Mouse (Mus musculus): ENCODE results near the gene Grid2.
"Not testable (repeated sequence)": the region's sequence is repeated elsewhere in the genome, so short reads cannot be mapped to it uniquely, and the experiment has no call there.

Gene Grid2

DNA sequence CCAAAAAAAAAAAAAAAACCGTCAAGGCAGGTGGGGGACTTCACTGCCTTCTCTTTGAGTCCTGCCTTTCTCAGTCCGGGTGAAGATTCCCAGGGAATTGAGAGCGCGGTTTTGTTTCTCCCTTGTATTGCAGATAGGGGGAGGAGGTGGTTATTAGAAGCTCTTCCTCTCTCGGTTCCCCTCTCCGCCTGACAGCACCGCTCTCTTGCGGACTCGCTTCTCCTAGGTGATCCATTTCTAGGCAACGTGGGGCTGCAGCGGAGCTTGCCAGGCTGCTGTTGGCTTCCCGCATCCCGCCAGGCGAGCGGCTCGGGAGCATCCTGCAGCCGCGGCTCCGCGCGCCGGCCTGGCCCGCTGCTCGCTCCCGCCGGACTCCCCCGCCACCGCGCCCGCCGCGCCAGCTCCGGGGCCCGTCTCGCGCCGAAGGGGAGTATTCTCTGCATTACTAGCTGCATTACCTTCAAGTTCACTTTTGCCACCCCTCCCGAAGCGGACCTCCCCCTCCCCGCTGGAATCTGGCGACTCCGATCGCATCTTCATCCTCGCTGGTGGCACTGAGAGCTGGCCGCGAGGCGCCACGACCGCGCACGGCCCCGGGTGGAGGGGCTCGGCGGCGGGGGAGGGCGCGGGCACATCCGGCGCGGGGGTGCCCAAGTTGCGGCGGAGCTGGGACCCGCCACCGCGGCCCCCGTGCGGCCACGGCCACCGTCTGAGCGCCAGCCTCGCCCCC, at the start of gene Grid2:
TSS of gene Grid2 (plus strand) at position 51 of the 730 bp plus-strand sequence.
- DNase-seq (ENCODE audit: low read depth) = no peak

- no peak for DNase-seq (ENCODE audit: low read depth)
These were observed 4.9 kb upstream of the Grid2 start for GRCm38 (mm10) chr6:63250738-63251137.

DNA sequence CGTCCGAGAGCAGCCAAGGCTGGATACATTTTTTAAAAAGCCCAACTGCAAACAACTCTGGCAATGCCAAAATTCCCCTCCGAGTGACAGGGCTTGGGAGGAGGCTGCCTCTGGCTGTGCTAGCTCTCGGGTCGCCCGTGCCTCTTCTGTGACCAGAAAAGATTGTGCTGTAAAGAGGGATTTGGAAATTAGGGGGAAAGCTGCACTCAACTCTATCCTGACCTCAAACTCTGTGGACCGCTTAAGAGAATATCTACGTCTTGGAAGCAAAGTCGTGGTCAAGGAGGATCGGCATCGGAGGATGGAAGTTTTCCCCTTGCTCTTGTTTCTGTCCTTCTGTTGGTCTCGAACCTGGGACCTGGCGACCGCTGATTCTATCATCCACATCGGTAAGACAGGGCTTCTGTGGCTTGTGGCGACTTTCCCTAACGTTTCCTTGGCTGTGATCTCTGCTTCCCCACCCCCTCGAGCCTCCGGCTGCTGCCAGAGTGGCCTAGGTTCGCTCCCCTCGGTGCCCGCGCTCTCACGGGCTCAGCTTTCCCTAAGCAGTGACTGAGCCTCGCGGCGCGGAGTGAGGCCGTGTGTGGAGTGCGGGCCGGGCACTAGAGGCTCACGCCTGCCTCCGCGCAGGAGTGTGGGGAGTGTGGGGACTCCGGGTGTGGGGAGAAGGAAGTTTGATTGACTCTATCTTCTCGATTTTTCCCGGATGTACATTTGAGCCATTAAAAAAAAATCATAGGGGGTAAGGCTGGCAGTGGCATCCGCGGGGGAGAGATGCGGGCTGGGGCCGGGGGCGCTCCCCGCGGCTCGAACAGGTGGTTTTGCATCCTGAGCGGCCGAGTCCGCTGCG, 1.1 kb downstream of the Grid2 start:
- DNase-seq (ENCODE audit: low read depth) = no peak

DNA sequence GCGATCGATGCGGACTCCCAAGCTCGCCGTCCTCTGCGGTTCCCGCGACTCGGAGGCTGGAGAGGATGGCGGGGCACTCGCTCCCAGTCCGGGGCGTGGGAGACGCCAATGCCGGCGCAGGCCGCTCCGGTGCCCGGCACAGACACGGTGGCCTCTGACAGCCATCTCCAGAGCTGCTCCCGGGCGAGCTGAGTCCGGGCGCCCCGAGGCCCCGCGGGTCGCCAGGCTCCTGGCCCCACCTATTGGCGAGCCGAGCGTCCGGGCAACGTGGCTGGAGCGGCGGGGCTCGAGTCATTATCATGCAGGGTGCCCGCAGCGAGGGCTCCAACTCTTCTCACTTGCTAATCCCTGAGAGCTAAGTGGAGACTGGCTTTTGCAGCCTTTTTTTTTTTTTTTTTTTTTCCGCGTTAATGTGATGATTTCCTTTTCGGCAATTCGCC, 1.8 kb downstream of the Grid2 start:
- DNase-seq (ENCODE audit: low read depth) = no peak

GRCm38 (mm10) chr6:63257876-63258275, 2.2 kb downstream of the Grid2 start:
- DNase-seq (ENCODE audit: low read depth) = no peak

- DNase-seq (ENCODE audit: low read depth) = no peak
These were observed 4.1 kb downstream of the Grid2 start for GRCm38 (mm10) chr6:63259764-63260163.

- no peak for DNase-seq (ENCODE audit: low read depth)
These were observed 28.7 kb downstream of the Grid2 start for GRCm38 (mm10) chr6:63284419-63284818.

DNA sequence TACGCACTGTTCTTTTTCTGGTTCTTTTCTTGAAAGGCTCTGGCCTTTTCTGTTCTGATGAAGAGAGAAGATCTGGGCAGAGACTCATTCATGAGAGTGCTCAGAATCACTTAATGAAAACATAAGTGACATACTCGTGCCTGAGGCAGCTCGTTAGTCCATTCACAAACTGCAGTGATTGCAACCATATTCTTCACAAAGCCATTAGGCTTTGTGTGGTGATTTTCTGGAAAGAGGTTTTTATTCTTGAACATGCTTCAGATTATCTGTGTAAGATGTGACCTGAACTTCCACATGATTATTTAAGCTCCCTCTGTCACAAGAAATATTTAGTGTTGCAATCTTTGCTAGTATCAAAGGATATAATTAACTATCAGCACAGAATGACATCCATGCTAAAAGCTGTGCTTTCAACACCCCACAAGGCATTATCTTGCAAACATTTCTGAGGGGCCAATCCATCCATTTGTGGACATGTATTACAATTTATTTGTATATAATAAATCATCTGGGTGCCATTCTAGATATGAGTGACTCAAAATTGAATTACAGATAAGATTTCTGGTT, 86.8 kb downstream of the Grid2 start:
- no peak for DNase-seq (ENCODE audit: low read depth)

DNA sequence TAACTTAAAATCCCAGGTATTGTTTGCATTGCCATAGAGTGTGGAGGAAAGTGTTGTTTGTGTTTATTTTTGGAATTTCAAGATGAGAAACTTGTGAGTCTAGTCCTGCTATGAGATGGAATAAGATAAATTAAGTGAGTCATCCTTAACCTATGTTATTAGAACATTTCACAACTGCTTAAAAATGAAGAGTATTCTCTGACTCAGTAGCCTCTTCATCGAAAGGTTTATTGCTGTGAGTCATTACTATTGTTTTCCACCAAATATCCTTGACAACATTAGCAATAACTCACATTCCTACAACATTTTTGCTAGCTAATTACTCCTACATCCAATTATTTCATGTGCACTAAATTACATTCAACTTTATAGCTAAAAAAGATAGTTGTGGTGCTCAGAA, 91.3 kb downstream of the Grid2 start:
- DNase-seq (ENCODE audit: low read depth) = no peak

GRCm38 (mm10) chr6:63381061-63381611, 125.5 kb downstream of the Grid2 start:
- DNase-seq (ENCODE audit: low read depth) = no peak

- DNase-seq (ENCODE audit: low read depth) = no peak
These were observed 146.0 kb downstream of the Grid2 start for GRCm38 (mm10) chr6:63401698-63402097.

GRCm38 (mm10) chr6:63417534-63417933, 161.9 kb downstream of the Grid2 start:
- DNase-seq (ENCODE audit: low read depth) = no peak

DNA sequence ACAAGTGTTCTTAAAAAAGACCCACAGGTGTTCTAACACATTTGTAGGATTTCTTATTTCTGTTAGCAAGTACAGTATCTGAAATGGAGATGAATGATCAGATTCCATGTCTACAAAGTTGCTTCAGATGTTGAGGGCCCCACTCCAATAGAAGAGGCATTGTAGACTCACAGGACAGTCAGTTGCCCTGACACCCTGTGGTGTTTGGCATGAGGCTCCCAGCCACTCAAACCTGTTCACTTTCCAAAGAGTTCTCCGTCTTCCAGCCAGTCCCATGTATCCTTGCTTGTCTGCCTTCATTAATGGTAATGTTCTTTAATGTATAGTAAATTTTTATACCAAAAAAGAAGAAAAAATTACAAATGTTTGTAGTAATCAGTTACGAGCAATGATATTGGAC, 177.1 kb downstream of the Grid2 start:
- no peak for DNase-seq (ENCODE audit: low read depth)

- no peak for DNase-seq (ENCODE audit: low read depth)
These were observed 192.5 kb downstream of the Grid2 start for GRCm38 (mm10) chr6:63448175-63448574.

- no peak for DNase-seq (ENCODE audit: low read depth)
These were observed 226.5 kb downstream of the Grid2 start for GRCm38 (mm10) chr6:63482141-63482540.

DNA sequence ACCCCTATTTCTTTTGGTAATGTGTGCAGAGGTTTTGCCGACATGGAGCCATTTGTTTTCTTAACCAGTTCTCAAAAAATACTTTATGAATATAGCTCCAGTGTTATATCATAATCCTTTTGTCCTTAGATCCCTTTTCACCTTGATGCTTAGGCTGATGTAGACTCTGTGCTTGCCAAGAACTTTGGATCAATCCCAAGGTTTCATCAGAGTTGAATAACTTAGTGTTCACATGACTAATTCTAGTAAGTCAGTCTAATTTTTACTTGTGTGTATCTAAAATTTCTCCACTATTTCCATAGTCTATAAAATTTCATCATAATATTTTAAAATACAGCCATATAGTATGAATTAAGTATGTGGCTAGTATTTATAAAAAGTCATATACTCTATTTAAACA, 259.3 kb downstream of the Grid2 start:
- DNase-seq (ENCODE audit: low read depth) = no peak

GRCm38 (mm10) chr6:63515957-63516356, 260.3 kb downstream of the Grid2 start:
- no peak for DNase-seq (ENCODE audit: low read depth)

DNA sequence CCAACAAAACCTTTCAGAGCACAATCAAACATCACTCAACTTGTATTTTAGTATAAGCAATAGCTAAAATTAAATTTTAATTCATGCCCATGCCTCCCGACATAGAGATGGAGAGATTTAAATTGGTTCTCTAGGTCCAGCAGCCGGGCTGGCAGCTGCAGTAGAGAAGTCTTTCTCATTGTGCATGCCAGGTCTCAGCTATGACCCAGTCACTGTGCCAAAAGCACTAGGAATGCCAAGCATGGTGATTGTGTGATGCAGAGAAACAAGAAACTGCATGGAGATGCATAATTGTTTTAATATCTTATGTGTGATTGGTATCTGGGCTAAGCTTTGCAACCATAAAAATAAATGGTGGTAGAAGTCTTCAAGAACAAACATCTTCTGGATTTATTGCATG, 276.1 kb downstream of the Grid2 start:
- DNase-seq (ENCODE audit: low read depth) = no peak

DNA sequence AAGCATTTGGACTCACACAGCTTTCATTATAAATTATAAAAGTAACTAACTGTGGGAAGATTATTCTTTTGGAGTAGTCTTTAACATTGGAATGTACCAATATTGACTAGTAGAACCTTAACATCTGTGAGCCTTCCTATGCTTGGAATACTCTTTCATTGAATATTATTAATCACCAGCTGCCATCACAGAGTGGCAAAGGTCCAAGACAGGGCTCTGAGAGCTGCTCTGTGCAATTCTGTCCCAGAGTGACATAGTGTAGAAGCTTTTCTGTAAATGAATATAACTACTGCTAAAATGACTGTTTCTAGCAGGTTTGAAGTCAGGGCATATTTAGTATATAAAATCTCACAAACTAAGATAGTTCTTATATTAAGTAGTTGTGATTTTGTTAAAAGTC, 277.2 kb downstream of the Grid2 start:
- no peak for DNase-seq (ENCODE audit: low read depth)

- no peak for DNase-seq (ENCODE audit: low read depth)
These were observed 292.1 kb downstream of the Grid2 start for GRCm38 (mm10) chr6:63547741-63548140.

- DNase-seq (ENCODE audit: low read depth) = not testable (repeated sequence)
These were observed 313.1 kb downstream of the Grid2 start for GRCm38 (mm10) chr6:63568741-63569140.

- DNase-seq (ENCODE audit: low read depth) = no peak
These were observed 335.0 kb downstream of the Grid2 start for GRCm38 (mm10) chr6:63590681-63591080.

GRCm38 (mm10) chr6:63609570-63609969, 353.9 kb downstream of the Grid2 start:
- DNase-seq (ENCODE audit: low read depth) = no peak
